Mouse (Mus musculus) ovary, adult 18-20 months (tissue): ENCODE data around the gene Scn8a.
"Not testable (repeated sequence)": the region's sequence is repeated elsewhere in the genome, so short reads cannot be mapped to it uniquely, and the experiment has no call there.

Source experiments
- DNase-seq: peaks from one replicate; pipeline ENCODE4 v3.0.0; 2022; ENCODE audit warnings: low spot score, mixed read lengths

Scn8a gene

DNA sequence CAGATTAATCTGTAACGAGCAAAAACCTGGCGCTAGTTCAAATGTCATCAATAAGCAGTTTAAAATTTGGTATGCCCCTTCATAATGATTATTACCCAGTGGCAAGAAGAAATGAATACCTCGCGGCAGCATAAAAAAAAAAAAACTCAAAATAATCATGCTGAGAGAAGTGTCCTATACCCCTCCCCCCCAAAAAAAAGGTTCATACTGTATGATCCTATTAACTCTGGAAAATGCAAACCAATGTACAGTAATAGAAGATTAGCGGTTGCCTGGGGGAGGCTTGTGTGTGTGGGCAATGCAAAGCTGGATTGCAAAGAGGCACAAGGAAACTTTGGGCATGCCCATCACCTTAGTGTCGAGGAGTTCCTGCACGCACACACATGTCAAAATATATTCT is at the start of gene Scn8a:
TSS of gene Scn8a (plus strand) at position 301 of the 400 bp plus-strand sequence.
- DNase-seq, result no peak

DNA sequence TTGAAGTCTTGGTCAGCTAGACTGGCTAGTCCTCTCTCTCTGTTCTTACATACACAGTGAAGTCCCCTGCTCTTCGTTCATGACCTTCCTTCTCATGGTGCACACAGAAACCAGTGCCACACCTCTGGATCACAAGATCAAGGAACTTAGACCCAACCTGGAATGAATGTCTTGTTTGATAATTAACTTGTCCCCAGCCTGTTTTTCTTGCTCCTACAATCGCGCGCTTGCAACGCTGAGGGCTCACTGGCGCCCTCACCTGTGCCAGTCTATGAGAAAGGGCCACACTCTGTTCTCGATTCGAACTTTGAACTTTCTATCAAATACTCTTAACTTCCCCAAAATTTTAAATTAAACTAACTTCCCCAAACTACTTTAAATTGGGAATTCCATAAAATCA is 47.8 kb upstream of the Scn8a start:
- DNase-seq, result no peak

DNA sequence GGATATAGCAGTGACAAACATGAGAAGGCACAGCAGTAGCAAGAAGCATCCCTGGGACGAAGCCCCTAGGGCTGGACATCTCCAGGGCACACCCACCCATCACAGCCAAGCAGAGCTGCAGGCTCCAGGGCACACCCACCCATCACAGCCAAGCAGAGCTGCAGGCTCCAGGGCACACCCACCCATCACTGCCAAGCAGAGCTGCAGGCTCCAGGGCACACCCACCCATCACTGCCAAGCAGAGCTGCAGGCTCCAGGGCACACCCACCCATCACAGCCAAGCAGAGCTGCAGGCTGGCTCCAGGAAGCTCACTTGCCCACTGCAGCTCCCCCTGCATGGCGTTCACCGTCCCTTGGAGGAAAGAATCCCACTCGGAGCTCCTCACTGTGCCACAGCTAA is 47.3 kb upstream of the Scn8a start:
- DNase-seq, result not testable (repeated sequence)

DNA sequence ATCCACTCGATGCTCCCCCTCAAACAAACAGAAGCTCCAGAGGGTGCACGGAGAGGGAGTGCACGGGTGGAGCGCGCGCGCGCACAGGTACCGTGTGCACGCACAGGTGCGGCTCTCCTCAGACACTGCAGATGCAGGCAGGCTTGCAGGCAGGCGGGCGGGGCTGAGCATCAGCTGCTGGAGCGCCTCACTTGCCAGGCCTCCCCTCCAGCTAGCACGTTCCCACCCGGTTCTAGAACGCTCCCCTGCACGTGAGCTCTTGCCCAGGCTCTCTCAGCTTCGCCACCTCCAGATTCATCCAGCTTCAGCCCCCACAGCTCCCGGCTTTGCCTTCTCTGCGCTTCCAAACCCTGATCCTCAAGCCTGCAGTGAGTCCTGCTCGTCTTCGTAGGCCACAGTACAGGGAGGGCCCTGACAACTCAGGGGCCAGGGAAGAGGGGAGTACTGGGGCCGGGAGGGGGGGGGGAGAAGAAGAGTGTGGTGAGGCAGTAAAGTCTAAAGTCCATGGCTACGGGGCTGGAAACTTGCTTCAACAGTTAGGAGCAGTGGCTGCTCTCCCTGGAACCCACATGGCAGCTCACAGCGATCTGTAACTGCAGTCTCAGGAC is 44.3 kb upstream of the Scn8a start:
- DNase-seq, result no peak

DNA sequence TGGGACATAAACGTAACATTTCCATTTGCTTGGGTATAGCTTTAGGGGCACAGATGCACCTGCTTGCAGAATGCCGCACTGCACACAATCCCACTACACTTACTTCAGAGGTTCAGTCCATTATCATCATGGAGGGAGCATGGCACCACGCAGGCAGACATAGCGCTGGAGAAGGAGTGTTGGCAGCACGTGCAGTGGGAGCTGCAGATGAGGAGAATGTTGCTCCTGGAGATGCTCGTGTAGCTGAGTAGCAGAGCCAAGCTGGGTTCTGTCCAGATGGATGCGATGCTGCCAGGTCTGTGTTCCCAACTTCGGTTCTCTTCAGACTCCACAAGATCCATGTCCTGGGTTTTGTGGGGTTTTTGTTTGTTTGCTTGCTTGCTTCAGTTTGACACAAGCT is 43.6 kb upstream of the Scn8a start:
- no peak for DNase-seq

DNA sequence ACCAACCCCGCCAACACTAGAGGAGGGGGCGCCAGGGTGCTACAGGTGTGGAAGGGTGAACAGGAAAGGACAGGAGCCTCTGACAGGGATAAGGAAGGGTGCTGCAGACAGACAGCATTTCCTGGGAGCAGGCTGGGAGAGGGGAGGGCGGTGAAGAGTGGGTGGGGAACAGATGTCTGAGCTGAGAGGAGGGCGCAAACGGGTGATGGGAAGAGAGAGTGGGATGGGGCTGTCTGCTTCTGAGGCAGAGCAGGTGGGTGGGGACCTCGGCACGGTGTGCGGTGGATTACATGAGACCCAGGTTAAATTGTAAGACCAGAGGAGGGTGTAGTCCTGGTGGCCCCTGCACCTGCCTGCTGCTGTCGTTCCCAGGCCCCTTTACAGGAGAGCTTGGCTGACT is 39.9 kb upstream of the Scn8a start:
- DNase-seq, result no peak

DNA sequence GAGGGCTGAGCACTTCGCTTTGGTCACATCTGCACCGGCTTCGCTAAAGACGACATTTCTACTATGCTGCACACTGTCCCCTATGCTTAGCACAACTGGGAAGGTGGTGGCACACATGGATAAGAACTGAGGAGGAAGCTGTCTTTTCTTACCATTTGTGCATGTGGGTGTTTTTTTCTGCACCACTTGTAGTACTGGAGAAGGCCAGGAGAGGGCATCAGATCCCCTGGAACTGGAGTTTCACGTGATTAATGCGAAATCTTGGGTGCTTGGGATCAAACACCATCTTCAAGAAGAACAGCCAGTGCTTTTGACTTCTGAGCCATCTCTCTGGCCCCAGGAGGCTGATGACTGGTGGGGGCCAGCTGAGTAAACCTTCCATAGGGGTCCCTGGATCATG is 39.0 kb upstream of the Scn8a start:
- DNase-seq, result no peak

DNA sequence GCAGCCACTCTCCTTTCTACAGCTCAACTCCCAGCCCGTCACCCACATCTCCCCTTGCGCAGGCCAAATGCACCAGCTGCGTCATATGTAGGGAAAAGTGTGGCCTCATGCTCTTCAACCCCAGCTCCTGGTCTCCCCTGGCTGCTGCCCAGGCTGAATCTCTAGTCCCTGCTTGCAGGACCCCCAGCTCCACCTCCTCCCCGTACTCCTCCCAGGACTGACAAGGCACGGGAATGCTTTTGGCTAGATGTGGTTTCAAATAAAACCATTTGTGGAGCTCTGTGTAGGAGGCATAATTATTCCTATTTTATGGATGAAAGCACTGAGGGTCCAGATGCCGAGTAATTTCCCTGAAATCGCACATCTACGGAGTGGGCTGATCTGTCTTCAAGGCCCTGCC is 37.5 kb upstream of the Scn8a start:
- no peak for DNase-seq

DNA sequence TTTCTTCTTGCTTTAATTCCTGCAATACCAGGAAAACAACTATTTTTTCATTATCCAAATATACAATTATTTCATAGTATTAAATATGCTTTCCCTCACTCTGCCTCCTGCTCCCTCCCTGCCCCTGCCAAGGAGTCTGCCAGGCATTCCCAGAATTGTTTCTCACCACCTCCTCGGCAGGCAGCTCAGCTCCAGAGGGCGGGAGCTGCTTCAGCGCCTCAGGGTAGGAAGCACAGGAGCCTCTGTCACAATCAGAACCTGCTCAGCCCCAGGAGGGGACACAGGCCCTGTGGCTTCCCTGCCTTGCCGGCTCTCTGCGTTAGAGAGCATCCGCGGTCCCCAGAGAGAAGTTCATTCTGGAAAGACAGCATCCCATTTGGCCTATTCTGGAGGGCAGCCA is 36.9 kb upstream of the Scn8a start:
- no peak for DNase-seq

DNA sequence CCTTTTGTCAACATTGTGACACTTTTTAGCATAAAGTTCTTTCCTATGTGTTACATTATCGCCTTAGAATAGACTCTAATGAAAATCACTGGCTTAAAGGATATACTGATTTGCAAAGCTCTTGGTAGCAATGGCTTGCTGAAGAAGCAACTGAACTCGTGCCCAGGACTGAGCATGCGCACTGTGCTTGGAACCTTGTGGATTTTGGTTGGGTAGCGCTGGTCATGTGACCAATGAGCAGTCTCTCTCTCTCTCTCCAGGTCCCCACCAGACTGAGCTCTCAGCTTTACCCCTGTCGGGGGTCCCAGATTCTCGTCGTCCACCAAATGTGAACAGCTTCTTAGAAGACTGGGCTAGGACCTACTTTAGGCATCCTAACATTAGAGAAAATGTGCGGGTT is 32.9 kb upstream of the Scn8a start:
- DNase-seq, result no peak

DNA sequence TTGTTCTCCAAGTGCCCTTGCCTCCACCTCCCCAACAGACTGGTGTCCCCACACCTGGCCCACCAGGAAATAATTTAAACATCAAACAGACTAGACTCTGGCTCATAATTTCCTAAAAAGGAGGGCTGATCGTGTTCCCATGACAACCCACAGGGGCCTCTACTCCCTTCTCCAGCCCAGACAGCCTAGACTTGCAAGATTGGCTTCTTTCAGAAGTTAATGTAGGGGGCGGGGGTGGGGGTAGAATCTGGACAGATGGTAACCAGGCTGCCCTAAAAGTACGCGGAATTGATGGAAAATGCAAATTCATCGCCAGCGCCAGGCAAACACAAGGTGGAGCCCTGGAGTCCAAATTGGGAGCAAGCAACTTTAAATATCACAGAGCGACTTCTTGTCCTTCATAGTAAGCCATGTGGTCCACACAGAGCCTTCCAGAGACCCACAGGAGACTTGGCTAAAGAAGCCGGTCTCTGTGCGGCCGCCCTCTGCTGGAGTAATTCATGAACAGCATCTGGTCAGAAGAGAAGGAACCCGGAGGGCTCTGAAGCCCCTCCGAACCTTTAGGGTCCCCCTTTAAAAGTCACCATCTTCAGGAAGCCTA is 31.0 kb upstream of the Scn8a start:
- DNase-seq, result peak; percentile 53

DNA sequence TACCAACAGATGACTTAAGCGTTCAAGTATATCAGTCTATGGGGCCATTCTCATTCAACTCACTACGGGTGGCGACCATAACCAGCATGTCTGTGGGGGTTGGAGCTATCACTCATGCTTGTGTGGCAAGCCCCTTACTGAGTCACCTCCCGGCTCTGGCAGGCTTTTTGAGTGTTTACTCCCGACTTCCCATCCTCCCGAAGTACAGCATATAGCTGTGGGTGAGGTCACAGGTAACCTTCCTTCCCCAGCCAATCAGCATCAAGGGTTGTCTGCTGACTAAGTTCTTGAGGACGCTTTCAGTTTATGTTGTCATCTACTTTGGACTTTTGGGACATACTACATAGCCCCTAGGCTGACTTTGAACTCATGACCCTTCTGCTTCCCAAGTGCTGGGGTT is 25.3 kb upstream of the Scn8a start:
- no peak for DNase-seq

DNA sequence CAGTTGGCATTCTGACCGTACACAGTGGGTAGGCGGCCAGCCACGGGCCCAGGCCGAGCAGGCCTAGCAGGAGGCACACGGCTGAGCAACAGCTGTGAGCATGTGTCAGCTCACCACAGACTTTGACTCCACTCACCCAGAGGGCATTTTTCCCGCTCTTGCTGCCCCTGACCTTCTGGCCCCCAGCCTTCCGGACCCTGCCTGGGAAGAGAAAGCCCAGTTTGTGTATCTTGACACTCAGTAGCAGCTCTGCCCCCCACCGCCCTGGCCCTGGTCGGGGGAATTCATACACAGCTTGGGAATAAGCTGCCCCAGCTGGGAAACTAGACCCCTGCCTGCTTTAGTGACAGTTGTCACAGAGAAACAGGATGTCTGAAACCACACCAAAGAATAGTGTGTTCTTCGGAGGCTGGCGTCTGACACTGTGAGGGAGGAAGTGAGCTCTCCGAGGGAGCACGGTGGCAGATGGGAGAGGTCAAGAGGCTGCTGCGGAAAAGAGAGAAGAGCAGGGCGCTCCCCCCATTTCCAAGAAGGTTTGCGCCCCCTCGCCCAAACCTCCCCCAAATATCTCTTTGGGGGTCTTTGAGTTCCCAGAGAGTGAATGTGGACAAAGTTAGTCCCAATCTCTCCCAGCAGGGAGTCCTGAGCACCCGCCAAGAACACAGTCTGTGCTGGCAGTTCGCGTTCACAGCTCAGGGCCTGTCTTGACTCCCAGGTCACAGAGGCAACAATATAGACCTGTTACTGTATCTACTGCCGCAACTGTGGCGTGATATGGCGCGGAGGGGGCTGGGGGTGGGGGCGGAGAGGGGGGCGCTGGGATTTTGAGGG is 24.4 kb upstream of the Scn8a start:
- no peak for DNase-seq

DNA sequence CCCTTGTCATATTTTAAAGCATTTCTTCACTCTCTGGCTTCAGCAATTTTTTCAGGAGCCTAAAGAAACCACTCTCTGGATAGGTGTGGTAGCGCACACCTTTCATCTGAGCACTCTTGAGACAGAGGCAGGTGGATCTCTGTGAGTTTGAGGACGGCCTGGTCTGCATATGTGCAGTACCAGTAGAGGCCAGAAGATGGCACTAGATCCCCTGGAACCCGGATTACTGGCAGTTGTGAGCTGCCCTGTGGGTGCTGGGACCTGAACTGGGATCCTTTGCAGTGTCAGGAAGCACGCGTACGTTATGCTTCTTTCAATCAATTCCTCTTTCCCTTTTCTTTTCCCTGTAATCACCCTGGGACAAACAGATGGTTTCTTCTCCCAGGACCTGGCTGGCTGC is 22.5 kb upstream of the Scn8a start:
- no peak for DNase-seq

DNA sequence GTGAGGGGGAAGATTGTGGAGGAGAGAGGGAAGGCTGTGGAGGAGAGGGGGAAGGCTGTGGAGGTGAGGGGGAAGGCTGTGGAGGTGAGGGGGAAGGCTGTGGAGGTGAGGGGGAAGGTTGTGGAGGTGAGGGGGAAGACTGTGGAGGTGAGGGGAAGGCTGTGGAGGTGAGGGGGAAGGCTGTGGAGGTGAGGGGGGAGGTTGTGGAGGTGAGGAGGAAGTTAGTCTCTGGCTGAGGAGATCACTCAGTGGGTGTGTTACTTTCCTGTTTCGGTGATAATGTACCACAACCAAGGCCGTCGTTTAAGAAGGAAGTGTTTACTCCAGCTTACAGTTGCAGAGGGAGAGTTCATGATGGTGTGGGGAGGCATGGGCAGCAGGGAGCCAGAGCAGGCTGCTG is 12.1 kb upstream of the Scn8a start:
- no peak for DNase-seq

DNA sequence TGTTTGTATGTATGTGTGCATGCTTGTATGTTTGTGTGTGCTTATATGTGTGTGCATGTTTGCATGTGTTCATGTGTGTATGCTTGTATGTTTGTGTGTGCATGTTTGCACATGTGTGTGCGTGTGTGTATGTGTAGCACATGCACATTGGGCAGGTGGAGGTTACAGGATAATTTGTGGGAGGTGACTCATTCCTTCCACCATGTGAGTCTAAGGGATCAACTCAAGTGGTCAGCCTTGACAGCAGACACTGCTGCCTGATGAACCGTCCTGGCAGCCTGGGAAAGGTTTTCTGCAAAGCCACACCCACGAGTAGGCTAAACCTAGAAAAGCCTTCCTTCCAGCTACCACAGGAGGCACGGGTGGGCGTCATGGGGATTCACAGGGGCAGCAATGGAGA is 8.8 kb upstream of the Scn8a start:
- no peak for DNase-seq

DNA sequence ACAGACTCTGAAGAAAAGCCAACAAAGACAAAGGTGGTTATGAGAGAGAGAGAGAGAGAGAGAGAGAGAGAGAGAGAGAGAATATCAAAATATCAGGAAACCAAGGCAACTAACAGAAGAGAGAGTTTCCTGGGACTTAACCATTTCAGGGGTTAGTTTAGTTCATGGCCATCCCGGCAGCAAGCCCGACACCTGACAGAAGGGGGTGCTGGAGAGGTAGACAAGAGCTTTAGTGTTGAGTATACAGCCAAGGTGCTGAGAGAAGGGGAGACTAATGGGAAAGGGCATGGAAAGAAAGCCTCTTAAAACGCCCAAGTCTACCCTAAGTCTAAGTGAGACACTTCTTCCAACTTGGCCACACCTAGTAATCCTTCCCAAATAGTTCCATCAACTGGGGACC is 4.1 kb upstream of the Scn8a start:
- no peak for DNase-seq

DNA sequence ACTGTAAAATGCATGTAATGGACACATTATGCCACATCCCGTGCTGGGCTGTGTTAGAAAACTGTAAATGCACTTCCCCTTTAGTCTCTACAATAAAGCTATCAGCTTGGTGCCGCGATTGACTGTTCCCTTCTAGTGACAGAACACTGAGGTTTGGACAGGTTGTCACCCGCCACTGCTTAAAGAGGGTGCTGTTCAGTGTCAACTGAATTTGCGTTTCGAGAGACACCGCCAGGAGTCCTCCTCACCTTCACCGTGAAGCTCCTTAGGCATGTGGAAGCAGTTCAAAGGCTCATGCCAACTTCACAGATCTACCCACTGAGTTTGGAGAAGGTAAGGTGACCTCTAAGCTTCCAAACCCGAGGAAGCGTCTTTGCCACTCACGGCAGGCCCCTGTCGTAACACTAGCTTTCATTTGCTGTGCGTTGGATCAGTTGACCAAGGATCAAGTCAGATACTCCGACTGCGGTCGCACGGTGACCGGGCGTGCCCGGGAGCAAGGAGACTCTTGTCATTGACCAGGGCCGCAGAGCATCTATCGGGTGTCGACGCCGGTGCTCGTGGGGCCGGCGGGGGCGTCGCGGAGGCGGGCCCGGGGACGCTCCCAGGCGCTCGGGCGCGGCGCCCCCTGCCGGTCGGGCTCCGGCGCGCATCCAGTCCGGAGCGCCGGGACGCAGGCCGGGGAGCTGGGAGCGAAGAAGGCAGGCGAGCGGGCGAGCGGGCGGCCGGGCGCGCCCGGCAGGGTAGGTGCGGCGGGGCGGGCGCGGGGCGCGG is 530 bp downstream of the Scn8a start:
- no peak for DNase-seq

DNA sequence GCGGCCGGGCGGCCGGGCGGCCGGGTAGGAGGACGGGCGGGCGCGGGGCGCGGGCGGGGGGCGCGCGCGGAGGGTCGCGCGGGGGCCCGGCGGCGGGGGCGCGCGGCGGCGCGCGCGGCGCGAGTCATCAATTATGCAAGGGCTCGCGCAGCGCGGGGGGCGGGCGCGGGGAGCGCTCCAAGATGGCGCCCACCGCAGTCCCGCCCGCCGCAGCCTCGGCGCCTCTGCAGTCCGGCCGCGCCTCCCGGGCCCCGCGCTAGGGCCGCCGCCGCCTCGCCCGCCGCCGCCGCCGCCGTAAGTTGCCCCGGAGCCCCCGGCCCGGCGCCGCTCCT is 1.1 kb downstream of the Scn8a start:
- DNase-seq, result no peak

DNA sequence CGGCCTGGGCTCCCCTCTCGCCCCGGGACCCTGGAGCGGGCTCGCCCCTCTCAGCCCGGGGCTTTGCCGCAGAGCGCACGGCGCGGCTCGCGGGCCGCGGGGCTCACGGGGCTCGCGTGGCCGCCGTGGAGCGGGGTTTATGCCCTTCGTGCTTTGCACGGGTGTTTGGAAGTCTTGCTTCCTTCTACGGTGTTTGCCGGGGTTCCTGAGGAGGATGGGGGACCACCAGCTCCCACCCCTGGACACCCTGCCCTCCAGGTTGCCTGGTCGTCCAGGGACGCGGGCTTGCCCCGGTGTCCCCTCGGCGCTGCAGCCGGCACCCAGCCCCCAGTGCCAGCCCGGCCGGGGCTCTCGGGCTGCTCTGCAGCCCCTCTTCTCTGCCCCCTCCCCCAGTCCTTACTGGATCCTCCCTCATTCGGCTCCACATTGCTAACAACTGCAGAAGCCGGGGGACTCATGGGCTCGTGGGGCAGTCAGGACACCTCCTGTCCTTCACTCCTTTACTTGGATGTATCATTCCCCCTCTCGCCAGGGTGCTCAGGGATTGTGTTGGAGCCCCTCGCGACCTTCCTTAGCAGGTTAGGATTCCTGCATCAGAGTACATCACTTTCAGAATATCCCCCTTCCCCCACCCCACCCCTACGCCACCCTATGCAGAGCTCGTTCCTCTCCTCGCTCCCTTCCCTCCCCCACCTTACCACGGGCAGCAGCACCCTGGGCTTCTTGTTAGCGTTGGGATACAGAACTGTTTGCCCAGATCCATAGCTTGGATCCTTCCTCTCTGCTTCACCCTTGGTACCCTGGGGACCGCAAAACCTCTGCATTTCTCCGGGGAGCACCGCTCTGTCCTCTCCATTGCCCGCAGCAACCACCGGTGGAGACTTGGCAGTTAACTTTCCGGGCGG is 1.7 kb downstream of the Scn8a start:
- no peak for DNase-seq

DNA sequence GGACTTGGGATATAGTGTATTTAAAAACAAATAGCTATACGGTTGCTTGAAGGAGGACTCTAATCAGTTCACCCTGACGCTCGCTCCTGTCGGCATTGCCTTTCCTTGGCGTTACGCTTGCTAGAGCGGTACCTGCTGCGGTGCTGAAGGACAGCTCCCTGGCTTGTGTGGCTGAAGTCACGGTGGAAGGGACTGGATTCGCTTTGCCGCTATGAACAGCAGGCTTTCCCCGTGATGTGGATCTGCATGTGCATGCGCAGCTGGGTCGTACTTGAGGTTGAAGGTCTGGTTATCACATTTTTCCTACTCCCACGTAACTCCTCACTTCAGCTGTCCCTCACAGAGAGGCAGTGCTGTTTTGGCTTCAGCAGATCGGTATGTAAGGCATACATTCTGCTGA is 3.5 kb downstream of the Scn8a start:
- DNase-seq, result peak; percentile 61

DNA sequence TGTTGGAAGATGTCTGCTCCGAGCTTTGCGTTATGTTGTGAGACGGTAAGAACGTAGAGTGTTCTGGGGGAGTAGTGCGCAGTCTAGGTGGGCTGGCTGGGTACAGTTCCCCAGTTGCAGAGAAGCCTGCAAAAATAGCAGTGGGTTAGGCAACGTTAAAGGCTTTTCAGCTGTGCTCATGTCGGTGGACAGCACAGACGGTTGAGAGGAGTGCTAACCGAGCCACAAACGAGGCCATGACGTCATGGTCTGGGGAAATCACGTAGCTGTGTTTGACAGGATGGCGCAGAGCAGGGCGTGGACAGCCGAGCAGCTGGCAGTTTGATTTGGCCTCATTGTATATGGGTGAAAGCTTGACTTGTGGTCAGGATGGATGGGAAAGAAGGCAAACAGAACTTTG is 9.4 kb downstream of the Scn8a start:
- no peak for DNase-seq
